Comparison of ENCODE assay signal across 9 mouse cellular contexts in the genomic region with DNA sequence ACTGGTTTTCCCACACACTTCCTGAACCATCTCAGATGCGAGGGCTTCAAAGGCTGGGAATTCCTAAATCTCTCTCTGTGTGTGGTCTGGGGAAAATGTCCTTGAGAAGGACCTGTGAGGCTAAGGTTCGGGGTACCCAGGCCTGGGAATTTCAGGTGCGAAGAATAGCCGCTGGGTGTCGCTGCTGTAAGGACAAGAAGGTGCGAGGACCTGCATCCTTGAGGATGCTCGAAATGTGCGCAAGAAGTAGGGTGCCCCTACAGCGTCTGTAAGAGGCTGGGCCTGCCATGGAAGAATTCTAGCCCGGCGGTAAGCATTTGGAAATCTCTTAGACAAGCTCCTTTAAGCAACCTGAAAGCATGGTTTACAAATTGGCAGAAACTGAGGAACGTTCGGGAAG. TPM values are rescaled to one million over a fixed set of nuclear protein-coding genes. Genes with fewer than 3 reads are reported as not detected.
DNase-seq lines count a peak whose midpoint lies in the region; ATAC-seq and TF ChIP-seq lines count a peak whose summit lies in the region.
"Had no signal": no experiment of that assay in that cellular context is flagged by ENCODE, and none has a peak within 500 bp of the region (broad histone marks: within the 10 kb centered on the region; RNA-seq: fewer than 3 reads in every experiment).

No protein-coding gene starts in this region.

- peaks cover 44% of the 10 kb centered on the region for H3K4me1 ChIP-seq in E14TG2a.4 (replicated peaks; ENCODE audit: low read depth, low read length)
- H3K4me1 ChIP-seq in embryonic facial prominence, embryonic 12.5 days: peaks cover 11% of the 10 kb centered on the region; the same call in 1 of the 2 replicates

- 0 out of 2 replicates have a peak overlapping the region, but pooled peaks have one; percentile 68 for H3K4me3 ChIP-seq in E14TG2a.4 (replicated peaks; ENCODE audit: low read length)
- H3K4me3 ChIP-seq in embryonic facial prominence, embryonic 12.5 days: no peak overlapping the region

- TF ChIP-seq CTCF in E14TG2a.4 (conservative IDR thresholded peaks at IDR 0.05; ENCODE audit: low read length): peak; percentile 43

- H3K4me2 ChIP-seq in embryonic facial prominence, embryonic 12.5 days (replicated peaks): peak overlapping the region; percentile 42

- no peaks in the 10 kb centered on the region for H3K36me3 ChIP-seq in E14TG2a.4 (ENCODE audit: insufficient read depth, low read length)
- H3K36me3 ChIP-seq in embryonic facial prominence, embryonic 12.5 days: no peaks in the 10 kb centered on the region

- peaks cover 35% of the 10 kb centered on the region for H3K27me3 ChIP-seq in E14TG2a.4 (ENCODE audit: insufficient read depth, low read length)
- peaks cover 41% of the 10 kb centered on the region for H3K27me3 ChIP-seq in embryonic facial prominence, embryonic 12.5 days

- no peak overlapping the region for H3K9ac ChIP-seq in embryonic facial prominence, embryonic 12.5 days

- 2% methylated on average over 13 of the region's 13 CpGs for WGBS in embryonic facial prominence, embryonic 12.5 days

- ATAC-seq in embryonic facial prominence, embryonic 12.5 days (ENCODE audit: insufficient number of reproducible peaks, insufficient read depth, low FRiP score, low TSS enrichment): no peak
- ATAC-seq in megakaryocyte, adult 5-6 weeks (ENCODE audit: poor library complexity, severe bottlenecking): peak; percentile 45; the same call in 1 of the 2 replicates
- no peak for ATAC-seq in erythroblast, adult 5-6 weeks (replicated peaks; ENCODE audit: low FRiP score, poor library complexity, severe bottlenecking)

- DNase-seq in gastrocnemius, postnatal 10 days: peak; percentile 22
- DNase-seq in gastrocnemius, adult 8-10 months (ENCODE audit: low spot score in 2 of 2): no peak
- peak; percentile 72 for DNase-seq in induced T-regulatory cell, adult 2 months (ENCODE audit: low read depth)
- peak; percentile 71 for DNase-seq in right cerebral cortex, postnatal 4 days

- H3K27ac ChIP-seq in embryonic facial prominence, embryonic 12.5 days: no peak overlapping the region

- H3K9me3 ChIP-seq in E14TG2a.4 (ENCODE audit: low read length): no peaks in the 10 kb centered on the region
- no peaks in the 10 kb centered on the region for H3K9me3 ChIP-seq in embryonic facial prominence, embryonic 12.5 days

RNA-seq across cellular contexts. Expression of a gene that starts 32.7 kb away (rescaled TPM):
- total RNA-seq in gastrocnemius, postnatal 10 days (2021): not detected
- total RNA-seq in gastrocnemius, adult 8-10 months (2022): not detected
- 0.93 and 1.2 TPM in 2 replicates for polyA plus RNA-seq in embryonic facial prominence, embryonic 12.5 days (2016; fragmentation: Nextera tagmentation; extraction: Ambion mirVana)
- total RNA-seq in megakaryocyte, adult 5-6 weeks (2015): not detected in 2 replicates
- 0.59 TPM in 1 of 2 replicates, not detected in the other for total RNA-seq in megakaryocyte, adult 5-6 weeks (2017)
- not detected in 2 replicates for total RNA-seq in erythroblast, adult 5-6 weeks (2015; ENCODE audit: low replicate concordance)
- total RNA-seq in erythroblast, adult 5-6 weeks (2017; ENCODE audit: low replicate concordance): not detected in 2 replicates
- total RNA-seq: neutrophil, adult 5-6 weeks had no signal

RNA-seq across cellular contexts. Expression of a gene that starts 45.8 kb away (rescaled TPM):
- not detected for total RNA-seq in gastrocnemius, postnatal 10 days (2021)
- not detected for total RNA-seq in gastrocnemius, adult 8-10 months (2022)
- 0.88 and 0.95 TPM in 2 replicates for polyA plus RNA-seq in embryonic facial prominence, embryonic 12.5 days (2016; fragmentation: Nextera tagmentation; extraction: Ambion mirVana)
- total RNA-seq in megakaryocyte, adult 5-6 weeks (2015): not detected in 2 replicates
- not detected in 2 replicates for total RNA-seq in megakaryocyte, adult 5-6 weeks (2017)
- total RNA-seq in erythroblast, adult 5-6 weeks (2015; ENCODE audit: low replicate concordance): not detected in 2 replicates
- not detected in 2 replicates for total RNA-seq in erythroblast, adult 5-6 weeks (2017; ENCODE audit: low replicate concordance)
- total RNA-seq: neutrophil, adult 5-6 weeks had no signal

RNA-seq across cellular contexts. Expression of a gene that starts 51.2 kb away (rescaled TPM):
- under 1 TPM in 1 of 2 experiments, not detected in 1; 0.27 TPM for total RNA-seq in gastrocnemius, postnatal 10 days (2021)
- total RNA-seq in gastrocnemius, adult 8-10 months (2022): under 1 TPM in 3 of 4 experiments, not detected in 1; 0.08 to 0.46 (median 0.10) TPM
- 0.58 and 1.1 TPM in 2 replicates for polyA plus RNA-seq in embryonic facial prominence, embryonic 12.5 days (2016; fragmentation: Nextera tagmentation; extraction: Ambion mirVana)
- total RNA-seq in megakaryocyte, adult 5-6 weeks (2015): 0.04 and 0.16 TPM in 2 replicates
- 0.04 and 0.20 TPM in 2 replicates for total RNA-seq in megakaryocyte, adult 5-6 weeks (2017)
- 0.42 TPM in 1 of 2 replicates, not detected in the other for total RNA-seq in erythroblast, adult 5-6 weeks (2015; ENCODE audit: low replicate concordance)
- not detected in 2 replicates for total RNA-seq in erythroblast, adult 5-6 weeks (2017; ENCODE audit: low replicate concordance)

Comparison
In these comparisons a context has a peak if more than half of its experiments do, and no peak if none do; other contexts are left out.
1. DNase-seq: peak in gastrocnemius, postnatal 10 days (single experiment), induced T-regulatory cell, adult 2 months (single experiment) and right cerebral cortex, postnatal 4 days (single experiment); none in gastrocnemius, adult 8-10 months (0 of 2).